Mouse (Mus musculus) ES-Bruce4 (cell line): ENCODE data around the gene Slc8b1. TPM values are rescaled to one million over a fixed set of nuclear protein-coding genes. Genes with fewer than 3 reads are reported as not detected.

Experiments used
- H3K27ac ChIP-seq: 2 replicates; pipeline ENCODE4 v1.5.1; 2012; ENCODE audit warnings: low read length, inconsistent platforms; ENCODE audit not compliant: insufficient read depth
- H3K27me3 ChIP-seq: 2 replicates; pipeline ENCODE4 v1.6.1; 2012; ENCODE audit warnings: mild to moderate bottlenecking, low read length, inconsistent platforms; ENCODE audit not compliant: control insufficient read depth, poor library complexity, insufficient read depth, severe bottlenecking
- H3K36me3 ChIP-seq: 2 replicates; pipeline ENCODE4 v1.6.1; 2012; ENCODE audit warnings: inconsistent platforms, mild to moderate bottlenecking, low read length, moderate library complexity; ENCODE audit not compliant: control insufficient read depth, poor library complexity, insufficient read depth, severe bottlenecking
- H3K4me1 ChIP-seq: one replicate; pipeline ENCODE4 v1.8.1; 2011; ENCODE audit warnings: low read length; ENCODE audit not compliant: control insufficient read depth, insufficient read depth
- H3K4me3 ChIP-seq: 2 replicates; pipeline ENCODE4 v1.5.1; 2011; ENCODE audit warnings: low read depth, mild to moderate bottlenecking, low read length
- H3K9ac ChIP-seq: 2 replicates; pipeline ENCODE4 v1.6.1; 2012; ENCODE audit warnings: low read depth, mild to moderate bottlenecking, inconsistent platforms; ENCODE audit not compliant: poor library complexity, severe bottlenecking
- H3K9me3 ChIP-seq: replicated peaks from 2 replicates; pipeline ENCODE4 v1.6.1; 2012; ENCODE audit warnings: mild to moderate bottlenecking, low read length, inconsistent platforms; ENCODE audit not compliant: control insufficient read depth, poor library complexity, insufficient read depth, severe bottlenecking
- CTCF ChIP-seq: IDR thresholded peaks from one replicate; pipeline ENCODE4 v1.8.1; 2011; ENCODE audit warnings: low read depth, low read length
- EP300 ChIP-seq: IDR thresholded peaks from 2 replicates; pipeline ENCODE4 v1.6.1; 2011; ENCODE audit warnings: low read depth, low read length; ENCODE audit not compliant: insufficient read depth
- POLR2A ChIP-seq: IDR thresholded peaks from one replicate; pipeline ENCODE4 v1.8.1; 2011; ENCODE audit warnings: low read length; ENCODE audit not compliant: insufficient read depth
- polyA plus RNA-seq: library from polyadenylated mRNA; stranded (reverse); fragments of >200 nt; gene quantifications from 2 replicates; pipeline ENCODE4 v1.2.4, GENCODE M21; 2011; ENCODE audit warnings: low read depth; ENCODE audit not compliant: missing spikeins, insufficient read depth, insufficient read length

Gene Slc8b1
- polyA plus RNA-seq, result 17.7 and 19.1 TPM in 2 replicates

GRCm38 (mm10) chr5:120510982-120511642 is at the start of gene Slc8b1:
Gene Slc8b1, plus strand, starts transcription at chr5:120511168.
- Histone ChIP-seq H3K9me3 (no peaks in the 10 kb centered on the region), H3K4me3 (peak within 1 kb of the TSS; percentile 76), H3K27me3 (no peaks in the 10 kb centered on the region), H3K4me1 (peaks cover 6% of the 10 kb centered on the region), H3K9ac (peak within 1 kb of the TSS; percentile 47), H3K27ac (no peak within 1 kb of the TSS), H3K36me3 (no peaks in the 10 kb centered on the region)
- TF ChIP-seq POLR2A (peak; percentile 39), CTCF (no peak), EP300 (no peak)

GRCm38 (mm10) chr5:120461902-120462301 is 49.1 kb upstream of the Slc8b1 start:
- Histone ChIP-seq H3K9ac (no peak overlapping the region), H3K4me3 (no peak overlapping the region), H3K4me1 (no peaks in the 10 kb centered on the region), H3K27me3 (no peaks in the 10 kb centered on the region), H3K36me3 (no peaks in the 10 kb centered on the region), H3K9me3 (no peaks in the 10 kb centered on the region), H3K27ac (no peak overlapping the region)
- TF ChIP-seq POLR2A (no peak), EP300 (no peak), CTCF (no peak)

- Histone ChIP-seq H3K4me1 (no peaks in the 10 kb centered on the region), H3K27ac (no peak overlapping the region), H3K9ac (no peak overlapping the region), H3K36me3 (no peaks in the 10 kb centered on the region), H3K27me3 (no peaks in the 10 kb centered on the region), H3K4me3 (no peak overlapping the region), H3K9me3 (no peaks in the 10 kb centered on the region)
- TF ChIP-seq CTCF (peak; percentile 77), EP300 (no peak), POLR2A (no peak)
Measured at GRCm38 (mm10) chr5:120464321-120464720, 46.6 kb upstream of the Slc8b1 start.

GRCm38 (mm10) chr5:120465062-120465461 is 45.9 kb upstream of the Slc8b1 start:
- no peak overlapping the region for H3K27ac ChIP-seq
- H3K36me3 ChIP-seq, result no peaks in the 10 kb centered on the region
- H3K4me1 ChIP-seq, result no peaks in the 10 kb centered on the region
- TF ChIP-seq CTCF (peak; percentile 83), EP300 (no peak)
- H3K9me3 ChIP-seq, result no peaks in the 10 kb centered on the region
- no peak overlapping the region for H3K4me3 ChIP-seq
- no peaks in the 10 kb centered on the region for H3K27me3 ChIP-seq
- H3K9ac ChIP-seq, result no peak overlapping the region

GRCm38 (mm10) chr5:120465860-120466259 is 45.1 kb upstream of the Slc8b1 start:
- H3K4me3 ChIP-seq, result no peak overlapping the region
- H3K9me3 ChIP-seq, result no peaks in the 10 kb centered on the region
- H3K27me3 ChIP-seq, result no peaks in the 10 kb centered on the region
- no peaks in the 10 kb centered on the region for H3K4me1 ChIP-seq
- no peaks in the 10 kb centered on the region for H3K36me3 ChIP-seq
- H3K27ac ChIP-seq, result no peak overlapping the region
- TF ChIP-seq CTCF (no peak), EP300 (no peak), POLR2A (no peak)
- H3K9ac ChIP-seq, result no peak overlapping the region

GRCm38 (mm10) chr5:120467026-120467425 is 43.9 kb upstream of the Slc8b1 start:
- Histone ChIP-seq H3K4me3 (no peak overlapping the region), H3K4me1 (no peaks in the 10 kb centered on the region), H3K9me3 (no peaks in the 10 kb centered on the region), H3K9ac (no peak overlapping the region), H3K27ac (no peak overlapping the region), H3K27me3 (no peaks in the 10 kb centered on the region), H3K36me3 (no peaks in the 10 kb centered on the region)
- TF ChIP-seq POLR2A, result no peak
